ENCODE assay signal across 24 mouse cellular contexts in genomic region chr8:12078679-12079566, GRCm38 (mm10).
DNase-seq lines count a peak whose midpoint lies in the region; ATAC-seq lines count a peak whose summit lies in the region.
"Had no signal": no experiment of that assay in that cellular context is flagged by ENCODE, and none has a peak within 500 bp of the region (broad histone marks: within the 10 kb centered on the region; RNA-seq: fewer than 3 reads in every experiment).

No protein-coding gene starts in this region.

- H3K4me2 ChIP-seq in hindbrain, embryonic 16.5 days (ENCODE audit: low read length), result no peak overlapping the region
- no peak overlapping the region for H3K4me2 ChIP-seq in hindbrain, embryonic 11.5 days (replicated peaks; ENCODE audit: low read depth, low read length)
- no peak overlapping the region for H3K4me2 ChIP-seq in midbrain, embryonic 16.5 days (ENCODE audit: low read length)
- H3K4me2 ChIP-seq: embryonic facial prominence, embryonic 13.5 days; heart, embryonic 12.5 days; limb, embryonic 12.5 days; liver, embryonic 11.5 days had no signal

- no peak overlapping the region for H3K4me3 ChIP-seq in hindbrain, embryonic 16.5 days (ENCODE audit: low read length)
- no peak overlapping the region for H3K4me3 ChIP-seq in hindbrain, embryonic 11.5 days (ENCODE audit: low read depth, low read length)
- H3K4me3 ChIP-seq in midbrain, embryonic 16.5 days (ENCODE audit: low read depth, low read length), result no peak overlapping the region
- H3K4me3 ChIP-seq: embryonic facial prominence, embryonic 13.5 days; erythroblast, embryonic 14.5 days; heart, embryonic 12.5 days; limb, embryonic 12.5 days had no signal

- H3K36me3 ChIP-seq in hindbrain, embryonic 16.5 days (ENCODE audit: control insufficient read depth, insufficient read depth, low read length), result no peaks in the 10 kb centered on the region
- H3K36me3 ChIP-seq in hindbrain, embryonic 11.5 days (ENCODE audit: control insufficient read depth, insufficient read depth, low read length), result no peaks in the 10 kb centered on the region
- H3K36me3 ChIP-seq in midbrain, embryonic 16.5 days (ENCODE audit: control insufficient read depth, insufficient read depth, low read length), result no peaks in the 10 kb centered on the region
- H3K36me3 ChIP-seq: embryonic facial prominence, embryonic 13.5 days; heart, embryonic 12.5 days; limb, embryonic 12.5 days had no signal

- WGBS in hindbrain, embryonic 16.5 days, result 41% methylated on average over 14 of the region's 14 CpGs
- WGBS in hindbrain, embryonic 11.5 days, result 78% methylated on average over 14 of the region's 14 CpGs
- WGBS in midbrain, embryonic 16.5 days, result 47% methylated on average over 14 of the region's 14 CpGs

- DNase-seq in hindbrain, embryonic 11.5 days (ENCODE audit: low spot score), result no peak
- DNase-seq in right cerebral cortex, postnatal 10 days (ENCODE audit: low spot score in 2 of 2), result peak; percentile 36 to 63
- DNase-seq in right cerebral cortex, adult 18-20 months, result no peak
- no peak for DNase-seq in gastrocnemius, adult 18-20 months (ENCODE audit: low spot score)
- DNase-seq in gastrocnemius, postnatal 36 days, result no peak
- DNase-seq: cerebellum, adult 18-20 months; cerebellum, postnatal 25 days; gastrocnemius, postnatal 10 days; heart, adult 11 months; heart, postnatal 10 days; kidney, postnatal 25 days; layer of hippocampus, postnatal 36 days; liver, postnatal 0 days; lung, postnatal 14 days; right cerebral cortex, postnatal 4 days; thymus, postnatal 14 days had no signal

- no peak overlapping the region for H3K27ac ChIP-seq in hindbrain, embryonic 16.5 days (ENCODE audit: low read depth, low read length)
- no peak overlapping the region for H3K27ac ChIP-seq in hindbrain, embryonic 11.5 days (ENCODE audit: low read depth, low read length)
- H3K27ac ChIP-seq in midbrain, embryonic 16.5 days (ENCODE audit: low read length), result peak overlapping the region; percentile 39
- H3K27ac ChIP-seq: embryonic facial prominence, embryonic 13.5 days; limb, embryonic 12.5 days had no signal

- no peaks in the 10 kb centered on the region for H3K9me3 ChIP-seq in hindbrain, embryonic 16.5 days (ENCODE audit: control insufficient read depth, low read length)
- no peaks in the 10 kb centered on the region for H3K9me3 ChIP-seq in hindbrain, embryonic 11.5 days (ENCODE audit: control insufficient read depth, low read length)
- no peaks in the 10 kb centered on the region for H3K9me3 ChIP-seq in midbrain, embryonic 16.5 days (replicated peaks; ENCODE audit: control insufficient read depth, low read length, poor library complexity, severe bottlenecking)
- H3K9me3 ChIP-seq: embryonic facial prominence, embryonic 13.5 days; heart, embryonic 12.5 days; limb, embryonic 12.5 days had no signal

- peak; percentile 62 for ATAC-seq in hindbrain, embryonic 16.5 days
- ATAC-seq in hindbrain, embryonic 11.5 days (ENCODE audit: low FRiP score), result no peak
- peak; percentile 69; the same call in 1 of the 2 replicates for ATAC-seq in midbrain, embryonic 16.5 days
- ATAC-seq: intestine, postnatal 0 days; liver, postnatal 0 days had no signal

- H3K27me3 ChIP-seq in hindbrain, embryonic 16.5 days (replicated peaks; ENCODE audit: control insufficient read depth, insufficient read depth, low read length), result no peaks in the 10 kb centered on the region; the same call in 1 of the 2 replicates
- H3K27me3 ChIP-seq in hindbrain, embryonic 11.5 days (ENCODE audit: control insufficient read depth, insufficient read depth, low read length), result 0 out of 2 replicates have a peak, but pooled peaks cover under 1% of the 10 kb centered on the region
- no peaks in the 10 kb centered on the region for H3K27me3 ChIP-seq in midbrain, embryonic 16.5 days (ENCODE audit: control insufficient read depth, insufficient read depth, low read depth, low read length)
- H3K27me3 ChIP-seq: embryonic facial prominence, embryonic 13.5 days; limb, embryonic 12.5 days had no signal

- H3K4me1 ChIP-seq in hindbrain, embryonic 16.5 days (ENCODE audit: control insufficient read depth, insufficient read depth, low read depth, low read length), result no peaks in the 10 kb centered on the region
- H3K4me1 ChIP-seq in hindbrain, embryonic 11.5 days (replicated peaks; ENCODE audit: control insufficient read depth, insufficient read depth, low read length), result no peaks in the 10 kb centered on the region
- peaks cover 4% of the 10 kb centered on the region; the same call in 1 of the 2 replicates for H3K4me1 ChIP-seq in midbrain, embryonic 16.5 days (ENCODE audit: control insufficient read depth, insufficient read depth, low read length)
- H3K4me1 ChIP-seq: heart, embryonic 12.5 days had no signal

- H3K9ac ChIP-seq in hindbrain, embryonic 16.5 days (ENCODE audit: low read depth, low read length), result no peak overlapping the region
- H3K9ac ChIP-seq in hindbrain, embryonic 11.5 days (ENCODE audit: low read depth, low read length), result no peak overlapping the region
- no peak overlapping the region for H3K9ac ChIP-seq in midbrain, embryonic 16.5 days (ENCODE audit: low read depth, low read length)
- H3K9ac ChIP-seq: embryonic facial prominence, embryonic 13.5 days; heart, embryonic 12.5 days; limb, embryonic 12.5 days; liver, postnatal 0 days had no signal

- intact Hi-C loops in gastrocnemius, postnatal 36 days (cut with DNase I), result no loop called here

Comparison
In these comparisons a context has a peak if more than half of its experiments do, and no peak if none do; other contexts are left out.
1. DNase-seq: peak in right cerebral cortex, postnatal 10 days (2 of 2); none in hindbrain, embryonic 11.5 days (single experiment), right cerebral cortex, adult 18-20 months (single experiment), gastrocnemius, adult 18-20 months (single experiment) and gastrocnemius, postnatal 36 days (0 of 2).